Mouse (Mus musculus): ENCODE measurements at regions not wholly inside any gene's neighbourhood (a gene's known extent, or its start where the extent isn't known, plus 50 kb on each side); places are given as distances from the start of the nearest gene placed in this dataset.

GRCm38 (mm10) chr13:31503191-31503590, 52.7 kb upstream of the Foxq1 start:
- H3K36me3 ChIP-seq (replicated peaks), result no peaks in the 10 kb centered on the region
- no peaks in the 10 kb centered on the region for H3K9me3 ChIP-seq (replicated peaks)
- no peak for ATAC-seq (ENCODE audit: extremely low read depth, insufficient number of reproducible peaks, low FRiP score, poor library complexity, severe bottlenecking)
- TF ChIP-seq TAL1 (conservative IDR thresholded peaks at IDR 0.05; ENCODE audit: low read depth, low read length), result no peak
- no peak for TF ChIP-seq POLR2AphosphoS5 (IDR thresholded peaks at IDR 0.05; ENCODE audit: insufficient replicate concordance, low read depth, low read length)
- TF ChIP-seq CTCF (IDR thresholded peaks at IDR 0.05; ENCODE audit: low read depth, low read length), result no peak
- TF ChIP-seq GATA1 (IDR thresholded peaks at IDR 0.05; ENCODE audit: borderline replicate concordance, low read length), result no peak
- no peak for TF ChIP-seq GATA2 (IDR thresholded peaks at IDR 0.05; ENCODE audit: borderline replicate concordance, low read depth, low read length)
- H3K4me3 ChIP-seq (ENCODE audit: low read depth, low read length), result no peak overlapping the region
- no peak for DNase-seq (ENCODE audit: low spot score)
- H3K27me3 ChIP-seq (ENCODE audit: insufficient read depth, low read length), result no peaks in the 10 kb centered on the region
- no peaks in the 10 kb centered on the region for H3K4me1 ChIP-seq (ENCODE audit: insufficient read depth, low read depth, low read length)

GRCm38 (mm10) chr13:31503832-31504231, 52.1 kb upstream of the Foxq1 start:
- H3K36me3 ChIP-seq (replicated peaks), result no peaks in the 10 kb centered on the region
- no peaks in the 10 kb centered on the region for H3K9me3 ChIP-seq (replicated peaks)
- no peak overlapping the region for H3K4me3 ChIP-seq (ENCODE audit: low read depth, low read length)
- TF ChIP-seq TAL1 (conservative IDR thresholded peaks at IDR 0.05; ENCODE audit: low read depth, low read length) (no peak), GATA1 (IDR thresholded peaks at IDR 0.05; ENCODE audit: borderline replicate concordance, low read length) (no peak), POLR2AphosphoS5 (IDR thresholded peaks at IDR 0.05; ENCODE audit: insufficient replicate concordance, low read depth, low read length) (no peak), GATA2 (IDR thresholded peaks at IDR 0.05; ENCODE audit: borderline replicate concordance, low read depth, low read length) (no peak), CTCF (IDR thresholded peaks at IDR 0.05; ENCODE audit: low read depth, low read length) (no peak)
- ATAC-seq (ENCODE audit: extremely low read depth, insufficient number of reproducible peaks, low FRiP score, poor library complexity, severe bottlenecking) (no peak), DNase-seq (ENCODE audit: low spot score) (no peak)
- H3K4me1 ChIP-seq (ENCODE audit: insufficient read depth, low read depth, low read length), result no peaks in the 10 kb centered on the region
- H3K27me3 ChIP-seq (ENCODE audit: insufficient read depth, low read length), result no peaks in the 10 kb centered on the region

- H3K36me3 ChIP-seq (replicated peaks), result no peaks in the 10 kb centered on the region
- H3K27me3 ChIP-seq (ENCODE audit: insufficient read depth, low read length), result no peaks in the 10 kb centered on the region
- no peak for DNase-seq (ENCODE audit: low spot score)
- TF ChIP-seq CTCF (IDR thresholded peaks at IDR 0.05; ENCODE audit: low read depth, low read length), result no peak
- no peak for TF ChIP-seq TAL1 (conservative IDR thresholded peaks at IDR 0.05; ENCODE audit: low read depth, low read length)
- no peak for TF ChIP-seq POLR2AphosphoS5 (IDR thresholded peaks at IDR 0.05; ENCODE audit: insufficient replicate concordance, low read depth, low read length)
- H3K4me1 ChIP-seq (ENCODE audit: insufficient read depth, low read depth, low read length), result no peaks in the 10 kb centered on the region
- no peaks in the 10 kb centered on the region for H3K9me3 ChIP-seq (replicated peaks)
- ATAC-seq (ENCODE audit: extremely low read depth, insufficient number of reproducible peaks, low FRiP score, poor library complexity, severe bottlenecking), result no peak
- no peak overlapping the region for H3K4me3 ChIP-seq (ENCODE audit: low read depth, low read length)
Observed at GRCm38 (mm10) chr13:31504316-31504715, 51.6 kb upstream of the Foxq1 start.

DNA sequence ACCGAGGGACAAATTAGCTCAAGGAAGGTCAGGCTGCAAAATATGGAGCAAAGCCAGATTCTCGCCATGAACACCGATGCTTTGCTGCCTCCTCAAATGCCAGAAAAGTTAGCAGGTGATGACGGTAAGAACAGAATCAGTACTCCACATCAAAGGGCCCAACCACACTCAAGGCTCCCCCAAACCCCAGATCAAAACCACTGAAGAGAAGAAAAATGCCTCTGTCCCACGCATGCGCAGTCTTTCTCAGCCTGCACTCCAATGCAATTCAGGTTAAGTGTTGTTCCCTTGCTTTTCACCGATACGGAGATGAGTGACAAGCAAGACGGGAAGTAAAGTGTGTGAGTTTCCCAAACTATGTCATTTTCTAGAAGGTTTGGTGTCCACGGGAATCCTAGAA, 50.5 kb upstream of the Foxq1 start:
- ATAC-seq (ENCODE audit: extremely low read depth, insufficient number of reproducible peaks, low FRiP score, poor library complexity, severe bottlenecking) (no peak), DNase-seq (ENCODE audit: low spot score) (no peak)
- no peak for TF ChIP-seq TAL1 (conservative IDR thresholded peaks at IDR 0.05; ENCODE audit: low read depth, low read length)
- TF ChIP-seq POLR2AphosphoS5 (IDR thresholded peaks at IDR 0.05; ENCODE audit: insufficient replicate concordance, low read depth, low read length), result no peak
- no peak for TF ChIP-seq GATA2 (IDR thresholded peaks at IDR 0.05; ENCODE audit: borderline replicate concordance, low read depth, low read length)
- no peak for TF ChIP-seq CTCF (IDR thresholded peaks at IDR 0.05; ENCODE audit: low read depth, low read length)
- TF ChIP-seq GATA1 (IDR thresholded peaks at IDR 0.05; ENCODE audit: borderline replicate concordance, low read length), result no peak
- H3K4me3 ChIP-seq (ENCODE audit: low read depth, low read length), result no peak overlapping the region
- H3K36me3 ChIP-seq (replicated peaks), result no peaks in the 10 kb centered on the region
- H3K9me3 ChIP-seq (replicated peaks), result no peaks in the 10 kb centered on the region
- no peaks in the 10 kb centered on the region for H3K27me3 ChIP-seq (ENCODE audit: insufficient read depth, low read length)
- no peaks in the 10 kb centered on the region for H3K4me1 ChIP-seq (ENCODE audit: insufficient read depth, low read depth, low read length)
